Comparison of ENCODE assay signal across 22 mouse cellular contexts in the genomic region with DNA sequence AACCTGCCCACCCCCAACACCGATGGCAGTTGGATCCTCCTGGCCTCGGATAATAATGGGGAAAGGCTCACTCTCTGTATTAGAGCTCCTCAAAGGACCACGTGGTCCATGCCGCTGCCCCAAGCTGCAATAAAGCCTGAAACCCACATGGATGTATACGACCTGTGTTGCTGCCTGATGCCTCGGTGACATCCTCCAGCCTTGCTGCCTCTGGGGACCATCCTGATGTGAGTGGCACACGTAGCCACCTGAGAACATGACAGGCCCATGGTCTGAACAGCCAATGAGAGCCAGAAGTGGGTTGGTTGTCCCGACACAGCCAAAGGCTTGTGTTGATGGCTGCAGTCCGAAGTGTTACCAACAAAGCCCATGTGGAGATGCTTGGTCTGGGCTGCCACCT.
DNase-seq lines count a peak whose midpoint lies in the region; ATAC-seq and TF ChIP-seq lines count a peak whose summit lies in the region.
"Had no signal": no experiment of that assay in that cellular context is flagged by ENCODE, and none has a peak within 500 bp of the region (broad histone marks: within the 10 kb centered on the region; RNA-seq: fewer than 3 reads in every experiment).

No protein-coding gene starts in this region.

- intact Hi-C loops in heart, adult 2 months (cut with DNase I): no loop called here

- TF ChIP-seq CTCF in heart, adult 2 months (IDR thresholded peaks at IDR 0.05): no peak

- H3K36me3 ChIP-seq in heart, adult 2 months (ENCODE audit: control insufficient read depth, insufficient read depth, low read length): no peaks in the 10 kb centered on the region
- no peaks in the 10 kb centered on the region for H3K36me3 ChIP-seq in megakaryocyte, embryonic 14.5 days (replicated peaks; ENCODE audit: low read length)
- H3K36me3 ChIP-seq: embryonic facial prominence, embryonic 13.5 days; embryonic facial prominence, embryonic 15.5 days; forebrain, embryonic 10.5 days; forebrain, embryonic 15.5 days had no signal

- no peak overlapping the region for H3K9ac ChIP-seq in heart, adult 2 months (ENCODE audit: low read depth, low read length)
- H3K9ac ChIP-seq: embryonic facial prominence, embryonic 13.5 days; embryonic facial prominence, embryonic 15.5 days; forebrain, embryonic 13.5 days; forebrain, embryonic 15.5 days had no signal

- WGBS in heart, adult 2 months: 81% methylated on average over 9 of the region's 9 CpGs

- no peak overlapping the region for H3K4me3 ChIP-seq in heart, adult 2 months
- H3K4me3 ChIP-seq in megakaryocyte, embryonic 14.5 days (replicated peaks): peak overlapping the region; percentile 7
- H3K4me3 ChIP-seq: embryonic facial prominence, embryonic 13.5 days; embryonic facial prominence, embryonic 15.5 days; erythroblast, embryonic 14.5 days; forebrain, embryonic 10.5 days; forebrain, embryonic 13.5 days; forebrain, embryonic 15.5 days had no signal

- H3K27me3 ChIP-seq in heart, adult 2 months (ENCODE audit: control insufficient read depth, insufficient read depth, low read length): no peaks in the 10 kb centered on the region
- H3K27me3 ChIP-seq in megakaryocyte, embryonic 14.5 days (replicated peaks): no peaks in the 10 kb centered on the region
- H3K27me3 ChIP-seq: embryonic facial prominence, embryonic 13.5 days; embryonic facial prominence, embryonic 15.5 days; forebrain, embryonic 13.5 days; forebrain, embryonic 15.5 days had no signal

- H3K27ac ChIP-seq in heart, adult 2 months: no peak overlapping the region
- H3K27ac ChIP-seq: embryonic facial prominence, embryonic 13.5 days; embryonic facial prominence, embryonic 15.5 days; forebrain, embryonic 10.5 days; forebrain, embryonic 13.5 days; forebrain, embryonic 15.5 days had no signal

- ATAC-seq in megakaryocyte, adult 5-6 weeks (ENCODE audit: poor library complexity, severe bottlenecking): no peak
- ATAC-seq: forebrain, embryonic 13.5 days; forebrain, embryonic 15.5 days had no signal

- no peaks in the 10 kb centered on the region for H3K4me1 ChIP-seq in heart, adult 2 months (ENCODE audit: control insufficient read depth, insufficient read depth, low read length)
- H3K4me1 ChIP-seq in megakaryocyte, embryonic 14.5 days: no peaks in the 10 kb centered on the region
- H3K4me1 ChIP-seq: embryonic facial prominence, embryonic 13.5 days; embryonic facial prominence, embryonic 15.5 days; forebrain, embryonic 10.5 days had no signal

- H3K79me2 ChIP-seq in heart, adult 2 months (replicated peaks; ENCODE audit: control insufficient read depth, insufficient read depth, low read length): no peaks in the 10 kb centered on the region

- DNase-seq in heart, adult 11 months: peak; percentile 82
- DNase-seq in heart, adult 2 months: no peak
- peak; percentile 12 to 47 for DNase-seq in urinary bladder, postnatal 4 days (ENCODE audit: low spot score in 2 of 2)
- DNase-seq in urinary bladder, adult 18-20 months (ENCODE audit: low spot score in 2 of 2): no peak
- DNase-seq: adrenal gland, adult 2 months; adrenal gland, postnatal 10 days; adrenal gland, postnatal 25 days; cerebellum, adult 11 months; cerebellum, adult 18-20 months; cerebellum, adult 8-10 months; cerebellum, adult 9-11 months; cerebellum, postnatal 14 days; cerebellum, postnatal 36 days; embryo, embryonic 11 days had no signal

- peaks cover 45% of the 10 kb centered on the region for H3K9me3 ChIP-seq in megakaryocyte, embryonic 14.5 days
- H3K9me3 ChIP-seq: embryonic facial prominence, embryonic 13.5 days; embryonic facial prominence, embryonic 15.5 days; forebrain, embryonic 10.5 days; forebrain, embryonic 13.5 days; forebrain, embryonic 15.5 days had no signal

- no peak for TF ChIP-seq POLR2A in heart, adult 2 months (IDR thresholded peaks at IDR 0.05; ENCODE audit: insufficient read depth, low read depth, low read length)

- no peak for TF ChIP-seq EP300 in heart, adult 2 months (IDR thresholded peaks at IDR 0.05; ENCODE audit: insufficient read depth, low read depth, low read length)

Comparison
In these comparisons a context has a peak if more than half of its experiments do, and no peak if none do; other contexts are left out.
1. DNase-seq: peak in heart, adult 11 months (single experiment) and urinary bladder, postnatal 4 days (2 of 2); none in heart, adult 2 months (0 of 2) and urinary bladder, adult 18-20 months (0 of 2).